Comparison of ENCODE assay signal across 11 mouse cellular contexts in genomic region chr10:128440407-128440806, GRCm38 (mm10). TPM values are rescaled to one million over a fixed set of nuclear protein-coding genes. Genes with fewer than 3 reads are reported as not detected.
A peak's percentile ranks its signal among the peaks of the same experiment; 100 is the strongest.
DNase-seq lines count a peak whose midpoint lies in the region; ATAC-seq and TF ChIP-seq lines count a peak whose summit lies in the region.
"Had no signal": no experiment of that assay in that cellular context is flagged by ENCODE, and none has a peak within 500 bp of the region (broad histone marks: within the 10 kb centered on the region; RNA-seq: fewer than 3 reads in every experiment).

No protein-coding gene starts in this region.

- no peak overlapping the region for H3K4me3 ChIP-seq in gastrocnemius, adult 2 months

- no peak for DNase-seq in gastrocnemius, adult 2 months
- no peak for DNase-seq in gastrocnemius, postnatal 25 days
- DNase-seq in cerebellum, postnatal 10 days = peak; percentile 40 to 49
- peak; percentile 46 for DNase-seq in lung, postnatal 10 days
- DNase-seq in right cerebral cortex, postnatal 36 days (ENCODE audit: low spot score in 2 of 2) = no peak
- no peak for DNase-seq in yolk sac, embryonic 10.5 days (ENCODE audit: low spot score)
- no peak for DNase-seq in spleen, adult 12 weeks (ENCODE audit: low spot score)

- peak; percentile 48 for ATAC-seq in CD4-positive, CD25-positive, alpha-beta regulatory T cell, adult 4 months

- no peak overlapping the region for H3K27ac ChIP-seq in gastrocnemius, adult 2 months
- H3K27ac ChIP-seq: macrophage had no signal

- TF ChIP-seq CTCF in gastrocnemius, adult 2 months (IDR thresholded peaks at IDR 0.05) = peak; percentile 49

- intact Hi-C loops in gastrocnemius, adult 2 months (cut with DNase I) = no loop called here

RNA-seq across cellular contexts. Expression of gene Smarcc2, which starts 18.6 kb away (rescaled TPM):
- total RNA-seq in gastrocnemius, adult 2 months (2021) = 10 to 100 TPM; 46.5 to 53.2 TPM
- total RNA-seq in gastrocnemius, postnatal 25 days (2021) = 10 to 100 TPM; 40.7 to 43.9 TPM
- 10 to 100 TPM; 45.7 to 62.7 TPM for polyA plus RNA-seq in CD4-positive, CD25-positive, alpha-beta regulatory T cell, adult 4 months (2017; shearing (Covaris generic))

RNA-seq across cellular contexts. Expression of gene Rnf41, which starts 28.9 kb away (rescaled TPM):
- total RNA-seq in gastrocnemius, adult 2 months (2021) = 10 to 100 TPM; 13.3 to 13.4 TPM
- 10 to 100 TPM; 10.7 to 11.5 TPM for total RNA-seq in gastrocnemius, postnatal 25 days (2021)
- polyA plus RNA-seq in CD4-positive, CD25-positive, alpha-beta regulatory T cell, adult 4 months (2017; shearing (Covaris generic)) = 10 to 100 TPM; 28.7 to 51.8 TPM

RNA-seq across cellular contexts. Expression of gene Nabp2, which starts 29.1 kb away (rescaled TPM):
- 10 to 100 TPM; 56.7 to 59.0 TPM for total RNA-seq in gastrocnemius, adult 2 months (2021)
- total RNA-seq in gastrocnemius, postnatal 25 days (2021) = 10 to 100 TPM; 44.7 to 47.9 TPM
- polyA plus RNA-seq in CD4-positive, CD25-positive, alpha-beta regulatory T cell, adult 4 months (2017; shearing (Covaris generic)) = 10 to 100 TPM; 63.3 to 77.5 TPM

RNA-seq across cellular contexts. Expression of gene Slc39a5, which starts 39.4 kb away (rescaled TPM):
- total RNA-seq in gastrocnemius, adult 2 months (2021) = not detected
- total RNA-seq in gastrocnemius, postnatal 25 days (2021) = not detected
- polyA plus RNA-seq in CD4-positive, CD25-positive, alpha-beta regulatory T cell, adult 4 months (2017; shearing (Covaris generic)) = not detected
- total RNA-seq: adrenal gland, postnatal 36 days; heart, postnatal 10 days had no signal
- polyA plus RNA-seq: macrophage had no signal

RNA-seq across cellular contexts. Expression of gene Myl6, which starts 53.5 kb away (rescaled TPM):
- total RNA-seq in gastrocnemius, adult 2 months (2021) = 100 to 1,000 TPM; 171 to 179 TPM
- 100 to 1,000 TPM; 179 to 253 TPM for total RNA-seq in gastrocnemius, postnatal 25 days (2021)
- polyA plus RNA-seq in CD4-positive, CD25-positive, alpha-beta regulatory T cell, adult 4 months (2017; shearing (Covaris generic)) = 100 to 1,000 TPM; 937 to 954 TPM

Comparison
In these comparisons a context has a peak if more than half of its experiments do, and no peak if none do; other contexts are left out.
1. DNase-seq: peak in cerebellum, postnatal 10 days (2 of 2) and lung, postnatal 10 days (single experiment); none in gastrocnemius, adult 2 months (single experiment), gastrocnemius, postnatal 25 days (single experiment), right cerebral cortex, postnatal 36 days (0 of 2), yolk sac, embryonic 10.5 days (single experiment) and spleen, adult 12 weeks (single experiment).